Mouse (Mus musculus) cortical plate, adult 2 months (tissue): ENCODE results near the gene Gm3336. TPM values are rescaled to one million over a fixed set of nuclear protein-coding genes. Genes with fewer than 3 reads are reported as not detected.

Experiments
- H3K27ac ChIP-seq: fragments of 200-500 bp; 2 replicates; pipeline ENCODE4 v1.5.1; 2012; ENCODE audit warnings: low read length, control low read depth, inconsistent platforms; ENCODE audit not compliant: insufficient read depth
- H3K4me1 ChIP-seq: fragments of 200-500 bp; 2 replicates; pipeline ENCODE4 v1.6.1; 2011; ENCODE audit warnings: low read length; ENCODE audit not compliant: control insufficient read depth, insufficient read depth
- H3K4me3 ChIP-seq: fragments of 200-500 bp; 2 replicates; pipeline ENCODE4 v1.5.1; 2011; ENCODE audit warnings: mild to moderate bottlenecking, low read length, control low read depth; ENCODE audit not compliant: insufficient read depth
- CTCF ChIP-seq: fragments of 200-500 bp; IDR thresholded peaks from 2 replicates; pipeline ENCODE4 v1.5.1; 2011; ENCODE audit warnings: mild to moderate bottlenecking, control low read depth, low read length; ENCODE audit not compliant: insufficient read depth; ENCODE audit errors: extremely low read depth
- POLR2A ChIP-seq: fragments of 200-500 bp; IDR thresholded peaks from 2 replicates; pipeline ENCODE4 v1.6.1; 2011; ENCODE audit warnings: mild to moderate bottlenecking, low read length, control low read depth; ENCODE audit not compliant: insufficient read depth; ENCODE audit errors: extremely low read depth
- polyA plus RNA-seq: library from polyadenylated mRNA; depleted of rRNA; stranded (reverse); fragments of >200 nt; gene quantifications from 2 replicates; pipeline ENCODE4 v1.2.3, GENCODE M21; 2012; rRNA removed

Gm3336 gene
- 0.09 TPM in 1 of 2 replicates, not detected in the other for polyA plus RNA-seq

- TF ChIP-seq POLR2A (no peak), CTCF (peak; percentile 61)
- Histone ChIP-seq H3K27ac (no peak within 1 kb of the TSS), H3K4me1 (no peaks in the 10 kb centered on the region), H3K4me3 (no peak within 1 kb of the TSS)
These were observed at the start of gene Gm3336 for GRCm38 (mm10) chr8:70718297-70718696. TSS of gene Gm3336 (plus strand) at chr8:70718543.

- no peak for TF ChIP-seq CTCF
- no peak for TF ChIP-seq POLR2A
- Histone ChIP-seq H3K27ac (no peak overlapping the region), H3K4me1 (peaks cover 7% of the 10 kb centered on the region), H3K4me3 (no peak overlapping the region)
These were observed 46.6 kb upstream of the Gm3336 start for GRCm38 (mm10) chr8:70671615-70672324.

GRCm38 (mm10) chr8:70672325-70673078, 45.8 kb upstream of the Gm3336 start:
- H3K27ac ChIP-seq, result peak overlapping the region; percentile 69
- TF ChIP-seq CTCF (0 out of 2 replicates have a peak, but pooled peaks have one; percentile 4), POLR2A (no peak)
- peaks cover 5% of the 10 kb centered on the region for H3K4me1 ChIP-seq
- peak overlapping the region; percentile 39 for H3K4me3 ChIP-seq

GRCm38 (mm10) chr8:70673079-70673856, 45.1 kb upstream of the Gm3336 start, which contains the start of gene Lsm4:
TSS of gene Lsm4 (plus strand) at chr8:70673248.
- Histone ChIP-seq H3K27ac (peak within 1 kb of the TSS; percentile 84), H3K4me3 (peak within 1 kb of the TSS; percentile 39), H3K4me1 (peaks cover 5% of the 10 kb centered on the region)
- TF ChIP-seq POLR2A, result peak; percentile 83; the same call in 1 of the 2 replicates
- TF ChIP-seq CTCF, result peak; percentile 71

GRCm38 (mm10) chr8:70674109-70674508, 44.2 kb upstream of the Gm3336 start:
- Histone ChIP-seq H3K4me1 (peaks cover 5% of the 10 kb centered on the region), H3K4me3 (peak overlapping the region; percentile 39), H3K27ac (peak overlapping the region; percentile 84)
- TF ChIP-seq POLR2A (no peak), CTCF (no peak)

- peaks cover 5% of the 10 kb centered on the region for H3K4me1 ChIP-seq
- no peak overlapping the region for H3K4me3 ChIP-seq
- no peak overlapping the region for H3K27ac ChIP-seq
- TF ChIP-seq POLR2A (no peak), CTCF (no peak)
These were observed 43.6 kb upstream of the Gm3336 start for GRCm38 (mm10) chr8:70674716-70675115.

GRCm38 (mm10) chr8:70675336-70675735, 43.0 kb upstream of the Gm3336 start:
- TF ChIP-seq CTCF (no peak), POLR2A (no peak)
- no peak overlapping the region for H3K27ac ChIP-seq
- H3K4me1 ChIP-seq, result peaks cover 5% of the 10 kb centered on the region
- no peak overlapping the region for H3K4me3 ChIP-seq

- no peak for TF ChIP-seq POLR2A
- no peak for TF ChIP-seq CTCF
- peaks cover 7% of the 10 kb centered on the region for H3K4me1 ChIP-seq
- no peak overlapping the region for H3K27ac ChIP-seq
- H3K4me3 ChIP-seq, result no peak overlapping the region
These were observed 40.8 kb upstream of the Gm3336 start for GRCm38 (mm10) chr8:70677451-70678080.

GRCm38 (mm10) chr8:70678679-70679078, 39.7 kb upstream of the Gm3336 start:
- Histone ChIP-seq H3K4me3 (no peak overlapping the region), H3K27ac (no peak overlapping the region), H3K4me1 (peaks cover 7% of the 10 kb centered on the region)
- TF ChIP-seq POLR2A (no peak), CTCF (no peak)
